Mouse (Mus musculus) cerebellum, adult 2 months (tissue): Measurements from ENCODE around the gene Zfhx3.

Experiments
- CTCF ChIP-seq: fragments of 200-500 bp; IDR thresholded peaks from 2 replicates; pipeline ENCODE4 v1.5.1; 2011; ENCODE audit warnings: low read depth, mild to moderate bottlenecking, control low read depth, low read length, moderate library complexity, borderline replicate concordance; ENCODE audit not compliant: insufficient read depth
- POLR2A ChIP-seq: fragments of 200-500 bp; IDR thresholded peaks from 2 replicates; pipeline ENCODE4 v1.6.1; 2011; ENCODE audit warnings: low read length, control low read depth, borderline replicate concordance; ENCODE audit not compliant: insufficient read depth

DNA sequence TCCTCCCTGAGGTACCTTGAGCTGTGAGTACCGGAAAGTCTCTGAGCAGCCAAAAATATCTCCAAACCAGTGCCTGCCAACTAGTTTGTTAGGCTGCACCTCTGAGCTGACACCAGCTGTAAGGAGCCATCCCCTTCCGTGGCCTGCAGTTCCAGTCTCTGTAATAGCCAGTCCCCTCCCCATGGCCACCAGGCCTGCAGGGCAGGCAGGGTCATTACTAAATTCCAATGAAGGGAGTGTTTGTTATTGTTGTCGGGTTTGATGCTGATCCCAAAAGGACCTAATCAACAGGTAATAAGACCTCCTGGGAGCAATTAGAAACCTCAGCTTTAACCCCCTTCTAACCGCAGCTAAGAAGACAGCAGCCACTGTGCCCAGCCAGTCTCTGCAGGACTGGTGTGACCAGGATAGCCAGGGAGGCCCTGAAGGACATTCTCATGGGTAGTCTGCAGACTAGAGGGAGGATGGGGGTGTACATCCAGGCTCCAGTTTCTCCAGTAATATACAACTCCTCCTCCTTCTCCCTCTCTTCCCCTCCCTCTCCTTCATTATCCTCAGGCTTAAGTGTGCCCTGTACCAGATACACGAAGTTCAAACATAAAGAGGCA is 719.1 kb downstream of the Zfhx3 start:
- TF ChIP-seq CTCF, result no peak
- TF ChIP-seq POLR2A, result no peak
